Mouse (Mus musculus) MN1 (cell line): ENCODE results near the gene Mt2.

ENCODE experiments used
- DNase-seq: peaks from one replicate; pipeline ENCODE4 v3.0.0-alpha.2; 2016; ENCODE audit warnings: low spot score

Gene Mt2

GRCm38 (mm10) chr8:94172809-94173732, 607 bp downstream of the Mt2 start:
- peak; percentile 41 for DNase-seq

- DNase-seq: no peak
Observed at GRCm38 (mm10) chr8:94173848-94174403, 1.5 kb downstream of the Mt2 start.

GRCm38 (mm10) chr8:94174619-94175213, 2.3 kb downstream of the Mt2 start:
- peak; percentile 54 for DNase-seq

- no peak for DNase-seq
Observed at GRCm38 (mm10) chr8:94177716-94178390, 5.4 kb downstream of the Mt2 start.

- peak; percentile 91 for DNase-seq
Observed at GRCm38 (mm10) chr8:94178857-94179712, 6.6 kb downstream of the Mt2 start, which contains the start of gene Mt1. Gene Mt1, plus strand, starts transcription at chr8:94179082.

- DNase-seq: no peak
Observed at GRCm38 (mm10) chr8:94179713-94180560, 7.5 kb downstream of the Mt2 start.

GRCm38 (mm10) chr8:94180561-94180908, 8.1 kb downstream of the Mt2 start:
- no peak for DNase-seq

- DNase-seq: no peak
Observed at GRCm38 (mm10) chr8:94182055-94182929, 9.8 kb downstream of the Mt2 start.

GRCm38 (mm10) chr8:94183117-94183516, 10.7 kb downstream of the Mt2 start:
- peak; percentile 89 for DNase-seq

GRCm38 (mm10) chr8:94184357-94184843, 11.9 kb downstream of the Mt2 start:
- no peak for DNase-seq

GRCm38 (mm10) chr8:94185791-94186190, 13.3 kb downstream of the Mt2 start:
- no peak for DNase-seq

GRCm38 (mm10) chr8:94186542-94186941, 14.1 kb downstream of the Mt2 start:
- peak; percentile 86 for DNase-seq

GRCm38 (mm10) chr8:94187290-94188002, 15.0 kb downstream of the Mt2 start:
- peak; percentile 68 for DNase-seq

GRCm38 (mm10) chr8:94189275-94190031, 17.0 kb downstream of the Mt2 start:
- DNase-seq: no peak

GRCm38 (mm10) chr8:94191101-94191691, 18.7 kb downstream of the Mt2 start:
- no peak for DNase-seq

- DNase-seq: peak; percentile 76
Observed at GRCm38 (mm10) chr8:94192926-94193325, 20.5 kb downstream of the Mt2 start.

GRCm38 (mm10) chr8:94194591-94195223, 22.2 kb downstream of the Mt2 start:
- no peak for DNase-seq
